ENCODE assay signal across 7 mouse cellular contexts in genomic region chr7:25385850-25386555, GRCm38 (mm10). TPM values are rescaled to one million over a fixed set of nuclear protein-coding genes. Genes with fewer than 3 reads are reported as not detected.
DNase-seq lines count a peak whose midpoint lies in the region; ATAC-seq lines count a peak whose summit lies in the region.

No protein-coding gene starts in this region.

- H3K4me2 ChIP-seq in kidney, embryonic 16.5 days (replicated peaks; ENCODE audit: low read depth, low read length): no peak overlapping the region

- no peak overlapping the region for H3K27ac ChIP-seq in kidney, embryonic 16.5 days (ENCODE audit: low read length)

- peaks cover 25% of the 10 kb centered on the region for H3K36me3 ChIP-seq in kidney, embryonic 16.5 days (ENCODE audit: insufficient read depth, low read length)
- peaks cover 83% of the 10 kb centered on the region for H3K36me3 ChIP-seq in megakaryocyte, embryonic 14.5 days (replicated peaks; ENCODE audit: low read length)

- H3K9me3 ChIP-seq in kidney, embryonic 16.5 days (ENCODE audit: low read length): no peaks in the 10 kb centered on the region
- no peaks in the 10 kb centered on the region for H3K9me3 ChIP-seq in megakaryocyte, embryonic 14.5 days

- DNase-seq in 3134 (ENCODE audit: extremely low read depth, insufficient read length, low spot score): peak; percentile 66
- peak; percentile 85 for DNase-seq in 416B (ENCODE audit: low read depth)
- DNase-seq in c-Kit-positive CD71-negative TER-119-negative erythroid progenitor cells, embryonic 14.5 days (ENCODE audit: low read depth): peak; percentile 41
- peak; percentile 92 to 95 for DNase-seq in heart, adult 9 months (ENCODE audit: low spot score in 2 of 2)
- DNase-seq in thymus, postnatal 14 days: peak; percentile 42

- no peak overlapping the region for H3K9ac ChIP-seq in kidney, embryonic 16.5 days (replicated peaks; ENCODE audit: low read length)

- H3K27me3 ChIP-seq in kidney, embryonic 16.5 days (ENCODE audit: insufficient read depth, low read length): no peaks in the 10 kb centered on the region
- peaks cover 11% of the 10 kb centered on the region for H3K27me3 ChIP-seq in megakaryocyte, embryonic 14.5 days (replicated peaks)

- peak; percentile 39; the same call in 1 of the 2 replicates for ATAC-seq in kidney, embryonic 16.5 days (ENCODE audit: low FRiP score, low TSS enrichment)

- H3K4me3 ChIP-seq in kidney, embryonic 16.5 days (ENCODE audit: low read length): no peak overlapping the region
- H3K4me3 ChIP-seq in megakaryocyte, embryonic 14.5 days (replicated peaks): peak overlapping the region; percentile 63

- H3K4me1 ChIP-seq in kidney, embryonic 16.5 days (ENCODE audit: insufficient read depth, low read length): peaks cover 10% of the 10 kb centered on the region; the same call in 1 of the 2 replicates
- peaks cover 64% of the 10 kb centered on the region for H3K4me1 ChIP-seq in megakaryocyte, embryonic 14.5 days

- 76% methylated on average over 12 of the region's 12 CpGs for WGBS in kidney, embryonic 16.5 days

RNA-seq across cellular contexts. Expression of gene Lipe, which starts 12.5 kb away (rescaled TPM):
- 11.2 and 11.9 TPM in 2 replicates for polyA plus RNA-seq in kidney, embryonic 16.5 days (2015; fragmentation: Nextera tagmentation; extraction: Ambion mirVana)
- polyA plus RNA-seq in megakaryocyte, embryonic 14.5 days (2012; ENCODE audit: insufficient read depth, low replicate concordance): 5.0 and 9.1 TPM in 2 replicates

RNA-seq across cellular contexts. Expression of gene Cnfn, which starts 16.5 kb away (rescaled TPM):
- polyA plus RNA-seq in kidney, embryonic 16.5 days (2015; fragmentation: Nextera tagmentation; extraction: Ambion mirVana): 1.4 TPM in 1 of 2 replicates, not detected in the other
- polyA plus RNA-seq in megakaryocyte, embryonic 14.5 days (2012; ENCODE audit: insufficient read depth, low replicate concordance): not detected in 2 replicates

RNA-seq across cellular contexts. Expression of gene Cxcl17, which starts 26.7 kb away (rescaled TPM):
- polyA plus RNA-seq in kidney, embryonic 16.5 days (2015; fragmentation: Nextera tagmentation; extraction: Ambion mirVana): 0.65 and 1.0 TPM in 2 replicates
- not detected in 2 replicates for polyA plus RNA-seq in megakaryocyte, embryonic 14.5 days (2012; ENCODE audit: insufficient read depth, low replicate concordance)

Comparison
In these comparisons a context has a peak if more than half of its experiments do, and no peak if none do; other contexts are left out.
1. DNase-seq: peak in every context shown above with its lines; median percentile 94 in heart, adult 9 months; 85 in 416B; 66 in 3134; 42 in thymus, postnatal 14 days; 41 in c-Kit-positive CD71-negative TER-119-negative erythroid progenitor cells, embryonic 14.5 days.